Mouse (Mus musculus) ES-E14 (cell line): ENCODE data around the gene Jph3.

Experiments used
- CHD2 ChIP-seq: IDR thresholded peaks from 2 replicates; pipeline ENCODE4 v1.6.1; 2014; ENCODE audit warnings: mild to moderate bottlenecking, low read depth, low read length, inconsistent platforms
- MAFK ChIP-seq: IDR thresholded peaks from 2 replicates; pipeline ENCODE4 v1.6.1; 2014; ENCODE audit warnings: mild to moderate bottlenecking, low read depth, low read length, inconsistent platforms; ENCODE audit not compliant: insufficient read depth
- ZC3H11A ChIP-seq: IDR thresholded peaks from 2 replicates; pipeline ENCODE4 v1.6.1; 2012; ENCODE audit warnings: low read depth, mild to moderate bottlenecking, inconsistent platforms, low read length, borderline replicate concordance
- ZNF384 ChIP-seq: IDR thresholded peaks from 2 replicates; pipeline ENCODE4 v1.6.1; 2012; ENCODE audit warnings: low read depth, low read length, inconsistent platforms

- TF ChIP-seq MAFK, result no peak
- no peak for TF ChIP-seq CHD2
- no peak for TF ChIP-seq ZNF384
- no peak for TF ChIP-seq ZC3H11A
These were observed 53.1 kb downstream of the Jph3 start for GRCm38 (mm10) chr8:121782493-121782892.
